Mouse (Mus musculus): ENCODE measurements around the gene 1700016C15Rik. TPM values are rescaled to one million over a fixed set of nuclear protein-coding genes. Genes with fewer than 3 reads are reported as not detected.

1700016C15Rik gene
- polyA plus RNA-seq, 1 experiment from 2014 or later, result not detected

DNA sequence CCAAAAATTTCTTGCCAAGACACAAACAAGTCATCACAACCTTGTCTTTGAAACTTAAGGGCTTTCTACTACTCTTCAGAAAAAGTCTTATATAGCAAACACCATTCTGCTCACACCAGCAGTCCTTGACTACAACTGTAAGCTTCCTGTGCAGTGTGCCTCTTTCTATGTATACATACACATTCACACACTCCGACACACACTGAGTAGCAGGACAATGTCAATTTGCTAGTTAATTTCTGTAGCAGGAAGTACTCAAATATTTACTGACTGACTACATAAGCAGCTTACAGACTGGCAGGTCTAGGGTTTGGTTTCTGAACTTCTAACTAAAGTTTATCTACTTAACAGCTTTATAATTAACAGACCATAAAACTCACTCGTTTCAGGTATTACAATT lies 47.8 kb downstream of the 1700016C15Rik start:
- Histone ChIP-seq H3K27ac (no peak overlapping the region), H3K4me3 (replicated peaks; ENCODE audit: low read length) (no peak overlapping the region), H3K9me3 (ENCODE audit: control insufficient read depth, low read length) (no peaks in the 10 kb centered on the region), H3K4me1 (replicated peaks; ENCODE audit: control insufficient read depth, insufficient read depth, low read length) (no peaks in the 10 kb centered on the region), H3K27me3 (ENCODE audit: control insufficient read depth, insufficient read depth, low read length) (no peaks in the 10 kb centered on the region), H3K4me2 (replicated peaks) (no peak overlapping the region), H3K36me3 (replicated peaks; ENCODE audit: control insufficient read depth, insufficient read depth) (peaks cover 55% of the 10 kb centered on the region), H3K9ac (no peak overlapping the region)
- WGBS, result 94% methylated on average over 2 of the region's 2 CpGs
- no peak for ATAC-seq (ENCODE audit: low FRiP score)
- no peak for DNase-seq (ENCODE audit: low spot score)

DNA sequence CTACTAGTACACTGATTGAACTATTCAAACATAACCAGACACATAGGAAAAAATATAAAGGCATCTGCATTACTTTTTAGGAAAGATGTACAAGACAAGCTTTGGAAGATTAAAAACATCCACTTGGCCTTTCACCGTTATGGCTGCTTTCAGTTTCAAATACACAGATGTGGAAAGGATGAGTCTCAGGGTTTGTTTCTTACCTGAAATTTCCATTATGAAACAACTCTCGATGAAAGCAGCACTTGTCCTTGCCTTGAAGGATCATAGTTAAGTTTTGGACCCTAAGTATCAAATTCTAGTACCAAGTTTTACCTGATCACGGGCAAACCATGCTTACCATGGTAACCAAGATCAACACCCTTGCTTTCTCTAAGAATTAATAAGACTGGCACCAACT lies 63.2 kb downstream of the 1700016C15Rik start:
- Histone ChIP-seq H3K4me1 (replicated peaks; ENCODE audit: control insufficient read depth, insufficient read depth, low read length) (peaks cover 21% of the 10 kb centered on the region), H3K9me3 (ENCODE audit: control insufficient read depth, low read length) (peaks cover 13% of the 10 kb centered on the region; the same call in 1 of the 2 replicates), H3K36me3 (replicated peaks; ENCODE audit: control insufficient read depth, insufficient read depth) (no peaks in the 10 kb centered on the region), H3K27ac (no peak overlapping the region), H3K9ac (no peak overlapping the region), H3K4me3 (replicated peaks; ENCODE audit: low read length) (no peak overlapping the region), H3K27me3 (ENCODE audit: control insufficient read depth, insufficient read depth, low read length) (no peaks in the 10 kb centered on the region), H3K4me2 (replicated peaks) (no peak overlapping the region)
- no peak for ATAC-seq (ENCODE audit: low FRiP score)
- no peak for DNase-seq (ENCODE audit: low spot score)
- 91% methylated on average over 3 of the region's 3 CpGs for WGBS

DNA sequence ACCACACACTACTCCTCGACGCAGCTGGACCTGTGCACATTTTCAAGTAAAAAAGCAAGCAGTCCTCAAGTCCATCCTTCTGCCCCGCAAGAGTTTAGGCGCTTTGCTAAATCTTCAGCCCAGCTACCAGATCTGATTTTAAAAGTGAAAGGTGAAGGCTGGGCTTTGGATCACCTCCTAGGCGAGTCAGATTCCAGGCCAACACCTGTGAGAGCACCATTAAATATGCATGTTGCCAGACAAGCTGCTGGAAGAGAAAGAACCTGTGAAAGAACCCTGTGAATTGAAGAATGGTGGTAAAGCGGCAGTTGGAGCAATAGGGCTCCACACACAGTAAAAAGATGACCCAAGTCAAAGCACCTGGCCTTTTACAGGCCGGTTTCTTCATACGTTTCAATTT lies 65.3 kb downstream of the 1700016C15Rik start:
- Histone ChIP-seq H3K4me3 (replicated peaks; ENCODE audit: low read length) (peak overlapping the region; percentile 78), H3K27me3 (ENCODE audit: control insufficient read depth, insufficient read depth, low read length) (no peaks in the 10 kb centered on the region), H3K9ac (peak overlapping the region; percentile 78), H3K4me2 (replicated peaks) (peak overlapping the region; percentile 73), H3K27ac (no peak overlapping the region), H3K36me3 (replicated peaks; ENCODE audit: control insufficient read depth, insufficient read depth) (no peaks in the 10 kb centered on the region), H3K9me3 (ENCODE audit: control insufficient read depth, low read length) (peaks cover 1% of the 10 kb centered on the region; the same call in 1 of the 2 replicates), H3K4me1 (replicated peaks; ENCODE audit: control insufficient read depth, insufficient read depth, low read length) (peaks cover 21% of the 10 kb centered on the region)
- no peak for DNase-seq (ENCODE audit: low spot score)
- 6% methylated on average over 8 of the region's 8 CpGs for WGBS
- ATAC-seq (ENCODE audit: low FRiP score), result no peak

DNA sequence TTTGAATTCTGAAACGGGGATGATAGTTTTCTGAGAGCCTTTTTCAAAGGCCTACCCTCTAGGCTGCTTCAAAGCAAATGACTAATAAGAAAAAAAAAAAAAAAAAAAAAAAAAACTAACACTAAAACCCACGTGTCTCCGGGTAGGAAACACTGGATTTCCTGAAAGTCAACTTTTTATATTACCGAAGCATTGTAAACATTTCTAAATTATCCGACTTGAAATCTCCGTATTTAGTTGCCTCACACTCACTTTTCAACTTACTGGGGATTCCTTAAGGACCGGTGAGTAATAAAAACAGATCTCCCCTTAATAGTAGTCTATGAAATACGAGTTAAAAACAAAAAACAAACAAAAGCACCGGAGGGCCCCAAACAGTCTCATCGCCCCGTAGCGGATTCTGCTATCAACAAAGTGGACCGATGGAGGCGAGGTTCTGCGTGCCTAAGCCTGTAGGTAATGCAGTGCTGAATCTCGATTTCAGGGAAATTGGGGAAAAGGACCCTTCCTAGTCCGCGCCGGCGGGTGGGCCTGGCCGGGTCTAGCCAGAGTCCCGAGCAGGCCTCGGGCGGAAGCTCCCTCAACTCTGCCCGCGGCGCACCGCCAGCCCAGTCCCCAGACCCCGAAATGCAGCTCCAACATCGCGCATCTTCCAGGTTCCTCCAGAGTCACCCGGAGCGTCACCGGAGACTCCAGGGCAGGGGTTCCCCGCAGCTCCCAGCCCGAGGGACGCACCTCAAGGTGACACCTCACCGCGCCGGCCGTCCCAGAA lies 66.0 kb downstream of the 1700016C15Rik start:
- DNase-seq (ENCODE audit: low spot score), result peak; percentile 47
- peak; percentile 37; the same call in 1 of the 2 replicates for ATAC-seq (ENCODE audit: low FRiP score)
- Histone ChIP-seq H3K27me3 (ENCODE audit: control insufficient read depth, insufficient read depth, low read length) (no peaks in the 10 kb centered on the region), H3K4me3 (replicated peaks; ENCODE audit: low read length) (peak overlapping the region; percentile 78), H3K9me3 (ENCODE audit: control insufficient read depth, low read length) (no peaks in the 10 kb centered on the region), H3K9ac (peak overlapping the region; percentile 78), H3K27ac (peak overlapping the region; percentile 89), H3K4me2 (replicated peaks) (peak overlapping the region; percentile 73), H3K36me3 (replicated peaks; ENCODE audit: control insufficient read depth, insufficient read depth) (no peaks in the 10 kb centered on the region), H3K4me1 (replicated peaks; ENCODE audit: control insufficient read depth, insufficient read depth, low read length) (peaks cover 21% of the 10 kb centered on the region)
- under 1% methylated on average over 41 of the region's 41 CpGs for WGBS

DNA sequence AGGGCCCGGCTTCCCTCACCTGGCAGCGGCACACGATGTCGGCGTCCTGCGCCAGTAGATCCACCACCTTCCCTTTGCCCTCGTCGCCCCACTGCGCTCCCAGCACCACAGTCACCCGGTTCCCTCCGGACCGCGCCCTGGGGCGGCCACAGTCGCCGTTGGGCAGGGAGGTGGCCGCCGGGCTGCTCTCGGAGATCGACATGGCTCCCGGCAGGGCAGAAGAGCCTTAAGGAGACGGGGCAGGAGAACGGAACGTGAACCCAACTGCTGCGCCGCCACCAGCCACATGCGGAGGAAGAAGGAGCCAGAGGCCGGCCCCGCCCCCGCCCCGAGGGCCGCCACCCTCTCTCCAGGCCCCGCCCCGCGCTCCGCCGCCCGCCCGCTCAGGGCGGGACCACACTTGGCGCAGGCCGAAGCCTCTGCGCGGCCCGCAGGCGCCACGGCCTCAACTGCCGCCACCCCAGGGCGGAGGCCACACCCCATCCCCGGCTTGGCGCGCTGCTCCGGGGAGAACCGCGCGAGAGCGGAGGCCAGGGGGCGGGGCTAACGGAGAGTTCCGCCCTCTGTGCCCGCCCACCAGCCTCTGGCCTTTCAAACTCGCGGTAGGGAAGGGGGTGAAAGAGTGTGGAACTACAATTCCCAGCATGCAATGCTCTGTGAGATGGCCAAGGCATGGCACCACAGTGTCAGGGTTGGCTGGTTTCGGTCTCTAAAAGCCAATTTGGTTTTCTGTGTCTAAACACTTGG lies 66.8 kb downstream of the 1700016C15Rik start, which contains the start of gene Adss:
TSS of gene Adss (minus strand) at position 319 of the 747 bp plus-strand sequence.
- DNase-seq (ENCODE audit: low spot score) (peak; percentile 98), ATAC-seq (ENCODE audit: low FRiP score) (peak; percentile 99)
- Histone ChIP-seq H3K36me3 (replicated peaks; ENCODE audit: control insufficient read depth, insufficient read depth) (no peaks in the 10 kb centered on the region), H3K4me1 (replicated peaks; ENCODE audit: control insufficient read depth, insufficient read depth, low read length) (peaks cover 21% of the 10 kb centered on the region), H3K27me3 (ENCODE audit: control insufficient read depth, insufficient read depth, low read length) (no peaks in the 10 kb centered on the region), H3K9ac (peak within 1 kb of the TSS; percentile 78), H3K4me2 (replicated peaks) (peak within 1 kb of the TSS; percentile 73), H3K4me3 (replicated peaks; ENCODE audit: low read length) (peak within 1 kb of the TSS; percentile 78), H3K9me3 (ENCODE audit: control insufficient read depth, low read length) (no peaks in the 10 kb centered on the region), H3K27ac (peak within 1 kb of the TSS; percentile 89)
- under 1% methylated on average over 59 of the region's 64 CpGs for WGBS

DNA sequence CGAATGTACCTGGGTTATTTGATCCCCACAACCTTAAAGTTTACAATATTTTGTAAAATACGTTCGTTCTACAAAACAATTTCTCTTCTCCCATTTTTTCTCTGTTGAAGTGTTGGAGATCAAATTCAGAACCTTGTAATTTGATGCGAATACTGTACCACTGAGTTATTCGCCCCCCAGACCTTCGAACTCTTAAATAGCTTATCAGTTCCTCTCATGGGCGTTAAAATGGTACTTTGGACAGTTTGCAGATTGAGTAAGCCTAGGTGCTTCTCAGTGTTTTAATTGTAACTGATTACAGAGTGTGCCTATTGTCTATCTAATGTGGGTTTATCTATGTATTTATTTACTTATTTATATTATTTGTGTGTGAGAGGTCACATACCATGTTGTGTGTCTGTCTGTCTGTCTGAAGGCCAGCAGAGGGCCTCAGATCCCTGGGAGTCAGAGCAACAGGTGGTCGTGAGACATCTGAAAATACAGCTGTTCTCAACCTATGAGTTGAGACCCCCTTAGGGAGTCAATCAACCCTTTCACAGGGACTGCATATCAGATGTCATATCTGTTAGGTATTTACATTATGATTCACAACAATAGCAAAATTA lies 67.6 kb downstream of the 1700016C15Rik start:
- DNase-seq (ENCODE audit: low spot score), result no peak
- H3K36me3 ChIP-seq (replicated peaks; ENCODE audit: control insufficient read depth, insufficient read depth), result no peaks in the 10 kb centered on the region
- peaks cover 21% of the 10 kb centered on the region for H3K4me1 ChIP-seq (replicated peaks; ENCODE audit: control insufficient read depth, insufficient read depth, low read length)
- H3K4me2 ChIP-seq (replicated peaks), result peak overlapping the region; percentile 73
- no peaks in the 10 kb centered on the region for H3K27me3 ChIP-seq (ENCODE audit: control insufficient read depth, insufficient read depth, low read length)
- H3K27ac ChIP-seq, result no peak overlapping the region
- no peaks in the 10 kb centered on the region for H3K9me3 ChIP-seq (ENCODE audit: control insufficient read depth, low read length)
- no peak overlapping the region for H3K9ac ChIP-seq
- no peak overlapping the region for H3K4me3 ChIP-seq (replicated peaks; ENCODE audit: low read length)
- WGBS, result 76% methylated on average over 8 of the region's 8 CpGs
- ATAC-seq (ENCODE audit: low FRiP score), result no peak

Other genes with a start within 250 kb of the 1700016C15Rik start
- 57.3 and 65.1 TPM in 2 replicates for gene Adss, start 66.7 kb downstream of the 1700016C15Rik start, polyA plus RNA-seq (2014; fragmentation: Nextera tagmentation; extraction: Ambion mirVana)

Measured in hindbrain, embryonic 14.5 days (tissue).